Mouse (Mus musculus) myocyte (in vitro differentiated cells): Measurements from ENCODE around the gene Naa15.

Experiments used
- CEBPB ChIP-seq: IDR thresholded peaks from 2 replicates; pipeline ENCODE4 v1.6.1; 2011; ENCODE audit warnings: mild to moderate bottlenecking, moderate library complexity; ENCODE audit not compliant: poor library complexity, insufficient read depth, severe bottlenecking
- POLR2A ChIP-seq: IDR thresholded peaks from one replicate; pipeline ENCODE4 v1.6.1; 2011; ENCODE audit warnings: low read depth, mild to moderate bottlenecking, control low read depth, moderate library complexity; ENCODE audit not compliant: insufficient read length
- TCF12 ChIP-seq: IDR thresholded peaks from one replicate; pipeline ENCODE4 v1.6.1; 2011; ENCODE audit warnings: mild to moderate bottlenecking, control low read depth; ENCODE audit not compliant: poor library complexity, insufficient read depth, severe bottlenecking
- TCF3 ChIP-seq: IDR thresholded peaks from one replicate; pipeline ENCODE4 v1.6.1; 2011; ENCODE audit warnings: low read depth, control low read depth; ENCODE audit not compliant: insufficient read length
- USF1 ChIP-seq: IDR thresholded peaks from one replicate; pipeline ENCODE4 v1.6.1; 2011; ENCODE audit warnings: low read depth, mild to moderate bottlenecking, control low read depth, moderate library complexity

DNA sequence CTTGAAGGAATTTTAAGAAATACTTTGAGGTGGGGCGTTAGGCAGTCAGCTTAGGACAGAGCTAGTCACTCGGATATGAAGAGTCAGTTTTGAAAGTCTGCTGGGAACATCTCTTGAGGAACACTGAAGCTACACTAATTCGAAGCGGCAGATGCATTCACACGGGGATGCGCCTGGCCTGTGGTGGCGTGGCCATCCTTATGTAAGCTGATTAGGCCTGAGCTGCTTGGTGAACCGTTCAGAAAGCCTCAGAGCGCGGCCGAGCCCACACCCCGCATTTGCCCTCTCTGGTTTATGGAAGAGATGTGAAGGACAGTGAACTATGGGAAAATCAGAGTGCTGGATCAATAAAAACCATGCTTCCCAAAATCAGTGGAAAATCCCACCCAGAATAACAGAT, 31.5 kb upstream of the Naa15 start:
- TF ChIP-seq POLR2A (no peak), CEBPB (no peak), USF1 (no peak), TCF3 (no peak), TCF12 (no peak)
